Mouse (Mus musculus) neural tube, embryonic 14.5 days (tissue): ENCODE data around the gene Dennd1a. TPM values are rescaled to one million over a fixed set of nuclear protein-coding genes. Genes with fewer than 3 reads are reported as not detected.

Experiments used
- ATAC-seq: fragments of 200-750 bp; cut with Nextera tagmentation; 2 replicates; pipeline ENCODE4 v1.8.0; 2017; ENCODE audit warnings: low read depth, mild to moderate bottlenecking, moderate TSS enrichment, moderate library complexity
- H3K27ac ChIP-seq: fragments of 300-500 bp; sonication (generic); 2 replicates; pipeline ENCODE4 v1.5.1; 2014; ENCODE audit warnings: low read depth, mild to moderate bottlenecking, control low read depth, low read length, moderate library complexity, mixed read lengths
- H3K27me3 ChIP-seq: fragments of 300-500 bp; sonication (generic); 2 replicates; pipeline ENCODE4 v1.6.1; 2014; ENCODE audit warnings: low read length; ENCODE audit not compliant: control insufficient read depth, insufficient read depth
- H3K36me3 ChIP-seq: fragments of 300-500 bp; sonication (generic); 2 replicates; pipeline ENCODE4 v1.6.1; 2014; ENCODE audit warnings: low read length, mixed read lengths; ENCODE audit not compliant: control insufficient read depth, insufficient read depth
- H3K4me1 ChIP-seq: fragments of 300-500 bp; sonication (generic); 2 replicates; pipeline ENCODE4 v1.6.1; 2014; ENCODE audit warnings: low read length; ENCODE audit not compliant: control insufficient read depth, insufficient read depth
- H3K4me2 ChIP-seq: fragments of 300-500 bp; sonication (generic); 2 replicates; pipeline ENCODE4 v1.6.1; 2014; ENCODE audit warnings: mild to moderate bottlenecking, low read depth, low read length, control low read depth
- H3K4me3 ChIP-seq: fragments of 300-500 bp; sonication (generic); 2 replicates; pipeline ENCODE4 v1.5.1; 2014; ENCODE audit warnings: low read depth, low read length, control low read depth, mixed read lengths
- H3K9ac ChIP-seq: fragments of 300-500 bp; sonication (generic); replicated peaks from 2 replicates; pipeline ENCODE4 v1.6.1; 2014; ENCODE audit warnings: low read depth, mild to moderate bottlenecking, control low read depth, low read length, mixed read lengths
- H3K9me3 ChIP-seq: fragments of 300-500 bp; sonication (generic); 2 replicates; pipeline ENCODE4 v1.6.1; 2016; ENCODE audit warnings: low read length; ENCODE audit not compliant: control insufficient read depth
- WGBS: fragments of 180-500 bp; shearing (Covaris S2); extraction: QIAGEN DNeasy Blood & Tissue Kit; methylation state at CpG from one replicate; pipeline ENCODE4 v1.1.7; 2014; 5-methylcytosine and 5-hydroxymethylcytosine counted together
- polyA plus RNA-seq: library from polyadenylated mRNA; unstranded; fragments of >200 nt; fragmentation: Nextera tagmentation; extraction: Ambion mirVana; gene quantifications from 2 replicates; pipeline ENCODE4 v1.2.1, GENCODE M21; 2014

Gene Dennd1a
- polyA plus RNA-seq, 1 experiment from 2014 or later: 17.8 TPM

- H3K9ac ChIP-seq: no peak overlapping the region
- H3K4me3 ChIP-seq: no peak overlapping the region
- H3K9me3 ChIP-seq: no peaks in the 10 kb centered on the region
- H3K36me3 ChIP-seq: no peaks in the 10 kb centered on the region
- H3K4me2 ChIP-seq: no peak overlapping the region
- peak; percentile 31; the same call in 1 of the 2 replicates for ATAC-seq
- H3K27ac ChIP-seq: no peak overlapping the region
- no peaks in the 10 kb centered on the region; the same call in 1 of the 2 replicates for H3K4me1 ChIP-seq
- 84% methylated on average over 1 of the region's 1 CpGs for WGBS
- no peaks in the 10 kb centered on the region for H3K27me3 ChIP-seq
Observed at GRCm38 (mm10) chr2:38014702-38015101, 272.5 kb downstream of the Dennd1a start.

DNA sequence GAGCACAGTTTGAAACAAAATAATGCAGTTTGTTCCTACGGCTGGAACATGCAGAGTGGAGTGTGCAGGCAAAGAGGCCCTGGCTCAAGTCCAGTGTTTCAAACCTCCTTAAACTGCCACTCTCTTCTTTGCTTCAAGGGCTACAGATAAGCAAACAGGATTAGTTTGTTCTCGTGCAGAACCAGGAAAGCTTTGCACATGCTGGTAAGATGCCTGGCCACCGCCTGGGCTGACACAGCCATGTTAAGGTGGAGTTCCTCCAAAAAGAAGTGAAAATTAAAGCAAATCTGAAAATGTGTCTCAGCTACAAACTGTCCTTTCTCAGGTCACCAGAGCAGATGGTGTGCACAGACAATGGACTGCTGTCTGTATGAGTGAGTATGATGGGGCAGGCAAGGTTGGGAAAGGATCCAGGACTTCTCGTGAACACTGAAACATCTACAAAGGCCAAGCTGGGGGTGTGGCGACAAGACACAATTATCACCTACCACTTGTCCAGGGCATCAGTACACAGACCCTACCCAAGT, 273.3 kb downstream of the Dennd1a start:
- Histone ChIP-seq H3K36me3 (no peaks in the 10 kb centered on the region), H3K27ac (no peak overlapping the region), H3K4me3 (no peak overlapping the region), H3K9ac (no peak overlapping the region), H3K4me1 (no peaks in the 10 kb centered on the region; the same call in 1 of the 2 replicates), H3K9me3 (no peaks in the 10 kb centered on the region), H3K27me3 (no peaks in the 10 kb centered on the region), H3K4me2 (no peak overlapping the region)
- 50% methylated on average over 5 of the region's 5 CpGs for WGBS
- peak; percentile 28; the same call in 1 of the 2 replicates for ATAC-seq

GRCm38 (mm10) chr2:38007238-38007637, 280.0 kb downstream of the Dennd1a start:
- H3K9me3 ChIP-seq: no peaks in the 10 kb centered on the region
- ATAC-seq: no peak
- no peak overlapping the region for H3K9ac ChIP-seq
- no peak overlapping the region for H3K27ac ChIP-seq
- no peaks in the 10 kb centered on the region for H3K4me1 ChIP-seq
- H3K4me2 ChIP-seq: no peak overlapping the region
- 54% methylated on average over 1 of the region's 1 CpGs for WGBS
- no peaks in the 10 kb centered on the region for H3K36me3 ChIP-seq
- H3K4me3 ChIP-seq: no peak overlapping the region
- H3K27me3 ChIP-seq: no peaks in the 10 kb centered on the region

GRCm38 (mm10) chr2:38003183-38003680, 284.0 kb downstream of the Dennd1a start:
- Histone ChIP-seq H3K36me3 (no peaks in the 10 kb centered on the region), H3K27me3 (no peaks in the 10 kb centered on the region), H3K4me3 (no peak overlapping the region), H3K9ac (no peak overlapping the region), H3K27ac (no peak overlapping the region), H3K4me1 (no peaks in the 10 kb centered on the region), H3K9me3 (no peaks in the 10 kb centered on the region), H3K4me2 (no peak overlapping the region)
- ATAC-seq: no peak
- 87% methylated on average over 9 of the region's 9 CpGs for WGBS

DNA sequence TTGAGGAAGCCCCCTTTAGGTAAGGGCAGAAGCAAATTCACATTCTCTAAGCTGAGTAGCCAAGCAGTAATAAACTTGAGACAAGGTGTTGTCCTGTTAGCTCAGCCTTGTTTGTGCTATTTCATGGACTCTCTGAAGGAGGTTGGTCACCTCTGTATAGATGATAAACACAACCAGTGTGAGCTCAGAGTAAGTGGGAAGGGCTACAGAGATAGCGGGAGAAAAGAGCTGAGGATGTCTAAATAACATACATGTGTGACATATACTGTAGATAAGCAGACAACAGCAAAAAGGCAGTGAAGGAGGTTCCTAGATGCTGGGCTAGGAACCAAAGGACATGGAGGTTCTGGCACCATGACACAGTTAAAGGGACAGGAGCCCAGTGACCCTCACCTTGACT, 286.2 kb downstream of the Dennd1a start:
- 93% methylated on average over 1 of the region's 1 CpGs for whole genome bisulfite sequencing
- no peaks in the 10 kb centered on the region for H3K9me3 ChIP-seq
- H3K27me3 ChIP-seq: no peaks in the 10 kb centered on the region
- H3K4me2 ChIP-seq: no peak overlapping the region
- no peak overlapping the region for H3K27ac ChIP-seq
- no peak overlapping the region for H3K4me3 ChIP-seq
- no peaks in the 10 kb centered on the region for H3K36me3 ChIP-seq
- no peaks in the 10 kb centered on the region for H3K4me1 ChIP-seq
- no peak overlapping the region for H3K9ac ChIP-seq
- no peak for ATAC-seq

- Histone ChIP-seq H3K27me3 (no peaks in the 10 kb centered on the region), H3K9me3 (no peaks in the 10 kb centered on the region), H3K27ac (no peak overlapping the region), H3K4me2 (no peak overlapping the region), H3K4me3 (no peak overlapping the region), H3K36me3 (no peaks in the 10 kb centered on the region), H3K9ac (no peak overlapping the region), H3K4me1 (no peaks in the 10 kb centered on the region)
- ATAC-seq: no peak
- 24% methylated on average over 3 of the region's 3 CpGs for WGBS
Observed at GRCm38 (mm10) chr2:37997966-37998365, 289.2 kb downstream of the Dennd1a start.

DNA sequence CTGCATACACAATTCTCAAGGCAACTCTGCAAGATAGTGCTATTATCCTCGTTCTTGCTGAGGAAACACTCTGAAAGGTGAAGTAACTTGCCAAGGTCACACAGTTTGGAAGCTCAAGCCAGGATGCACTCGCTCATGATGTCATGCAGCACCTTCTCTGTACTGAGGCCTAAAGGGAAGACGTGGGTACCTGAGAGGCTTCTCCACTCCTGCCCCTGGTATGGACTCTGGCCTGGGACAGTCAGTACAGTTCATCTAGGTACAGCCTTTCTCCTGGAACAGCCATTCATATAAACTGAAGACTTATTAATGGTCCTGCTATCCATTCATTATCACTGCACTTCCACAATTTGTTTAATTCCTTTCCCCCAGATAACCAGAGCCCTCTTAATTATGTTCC, 298.1 kb downstream of the Dennd1a start:
- no peak overlapping the region for H3K4me2 ChIP-seq
- no peaks in the 10 kb centered on the region for H3K36me3 ChIP-seq
- H3K9ac ChIP-seq: no peak overlapping the region
- no peaks in the 10 kb centered on the region for H3K27me3 ChIP-seq
- H3K9me3 ChIP-seq: no peaks in the 10 kb centered on the region
- H3K27ac ChIP-seq: no peak overlapping the region
- no peak for ATAC-seq
- 94% methylated on average over 3 of the region's 3 CpGs for WGBS
- no peak overlapping the region for H3K4me3 ChIP-seq
- no peaks in the 10 kb centered on the region for H3K4me1 ChIP-seq

DNA sequence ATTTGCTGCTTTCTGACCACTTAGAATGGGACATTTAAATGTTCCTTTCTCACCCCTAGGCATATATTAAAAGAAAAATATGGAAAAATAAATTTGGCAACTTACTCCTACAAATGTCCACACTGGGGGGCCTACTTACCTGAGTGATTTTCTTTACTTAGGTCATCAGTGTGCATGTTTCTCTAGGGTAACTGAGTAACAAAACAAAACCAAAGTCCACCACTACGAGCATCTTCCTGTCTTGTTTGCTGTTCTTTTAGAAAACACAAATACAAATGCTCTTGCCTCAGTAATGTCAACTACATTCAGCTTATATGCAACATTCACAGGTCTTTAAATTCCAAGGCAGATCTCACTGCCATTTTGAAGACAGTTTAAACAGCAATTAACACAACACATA, 298.9 kb downstream of the Dennd1a start:
- Histone ChIP-seq H3K9ac (no peak overlapping the region), H3K4me3 (no peak overlapping the region), H3K4me2 (no peak overlapping the region), H3K36me3 (no peaks in the 10 kb centered on the region), H3K27me3 (no peaks in the 10 kb centered on the region), H3K27ac (no peak overlapping the region), H3K4me1 (no peaks in the 10 kb centered on the region), H3K9me3 (no peaks in the 10 kb centered on the region)
- ATAC-seq: no peak
- 94% methylated on average over 1 of the region's 1 CpGs for WGBS

- WGBS: 64% methylated on average over 5 of the region's 5 CpGs
Observed at GRCm38 (mm10) chr2:37985690-37986222, 301.4 kb downstream of the Dennd1a start.

More at GRCm38 (mm10) chr2:37985690-37986222, 301.4 kb downstream of the Dennd1a start:
- Histone ChIP-seq H3K4me3 (no peak overlapping the region), H3K27ac (no peak overlapping the region), H3K9me3 (no peaks in the 10 kb centered on the region), H3K36me3 (no peaks in the 10 kb centered on the region), H3K4me2 (no peak overlapping the region), H3K4me1 (no peaks in the 10 kb centered on the region), H3K27me3 (no peaks in the 10 kb centered on the region), H3K9ac (no peak overlapping the region)
- no peak for ATAC-seq
